Mouse (Mus musculus) embryonic facial prominence, embryonic 14.5 days (tissue): ENCODE measurements around the gene Rcor2. TPM values are rescaled to one million over a fixed set of nuclear protein-coding genes. Genes with fewer than 3 reads are reported as not detected.
A peak's percentile ranks its signal among the peaks of the same experiment; 100 is the strongest.

ENCODE experiments used
- ATAC-seq: fragments of 200-750 bp; cut with Nextera tagmentation; 2 replicates; pipeline ENCODE4 v1.8.0; 2017; ENCODE audit warnings: low read depth, moderate number of reproducible peaks, moderate TSS enrichment
- DNase-seq: peaks from one replicate; pipeline ENCODE4 v3.0.0-alpha.2; 2015; ENCODE audit warnings: low spot score
- H3K27ac ChIP-seq: fragments of 300-500 bp; sonication (generic); replicated peaks from 2 replicates; pipeline ENCODE4 v1.5.1; 2014; ENCODE audit warnings: low read depth, mild to moderate bottlenecking, low read length, moderate library complexity
- H3K27me3 ChIP-seq: fragments of 300-500 bp; sonication (generic); replicated peaks from 2 replicates; pipeline ENCODE4 v1.6.1; 2014; ENCODE audit warnings: low read length; ENCODE audit not compliant: control insufficient read depth, insufficient read depth
- H3K36me3 ChIP-seq: fragments of 300-500 bp; sonication (generic); 2 replicates; pipeline ENCODE4 v1.6.1; 2014; ENCODE audit warnings: low read length, mixed read lengths; ENCODE audit not compliant: control insufficient read depth, insufficient read depth
- H3K4me1 ChIP-seq: fragments of 300-500 bp; sonication (generic); 2 replicates; pipeline ENCODE4 v1.6.1; 2014; ENCODE audit warnings: antibody characterized with exemption, low read length; ENCODE audit not compliant: control insufficient read depth, insufficient read depth
- H3K4me2 ChIP-seq: fragments of 300-500 bp; sonication (generic); 2 replicates; pipeline ENCODE4 v1.6.1; 2014; ENCODE audit warnings: low read depth, mild to moderate bottlenecking, low read length, moderate library complexity, mixed read lengths
- H3K4me3 ChIP-seq: fragments of 300-500 bp; sonication (generic); 2 replicates; pipeline ENCODE4 v1.5.1; 2014; ENCODE audit warnings: low read depth, mild to moderate bottlenecking, low read length
- H3K9ac ChIP-seq: fragments of 300-500 bp; sonication (generic); 2 replicates; pipeline ENCODE4 v1.6.1; 2014; ENCODE audit warnings: low read depth, mild to moderate bottlenecking, low read length, moderate library complexity, mixed read lengths
- H3K9me3 ChIP-seq: fragments of 300-500 bp; sonication (generic); 2 replicates; pipeline ENCODE4 v1.6.1; 2016; ENCODE audit warnings: low read length; ENCODE audit not compliant: control insufficient read depth
- WGBS: fragments of 180-500 bp; shearing (Covaris S2); extraction: QIAGEN DNeasy Blood & Tissue Kit; methylation state at CpG from one replicate; pipeline ENCODE4 v1.1.7; 2014; 5-methylcytosine and 5-hydroxymethylcytosine counted together
- polyA plus RNA-seq: library from polyadenylated mRNA; unstranded; fragments of >200 nt; fragmentation: Nextera tagmentation; extraction: Ambion mirVana; gene quantifications from 2 replicates; pipeline ENCODE4 v1.2.1, GENCODE M21; 2014

Gene Rcor2
- polyA plus RNA-seq, 1 experiment from 2014 or later, result 10.8 TPM

DNA sequence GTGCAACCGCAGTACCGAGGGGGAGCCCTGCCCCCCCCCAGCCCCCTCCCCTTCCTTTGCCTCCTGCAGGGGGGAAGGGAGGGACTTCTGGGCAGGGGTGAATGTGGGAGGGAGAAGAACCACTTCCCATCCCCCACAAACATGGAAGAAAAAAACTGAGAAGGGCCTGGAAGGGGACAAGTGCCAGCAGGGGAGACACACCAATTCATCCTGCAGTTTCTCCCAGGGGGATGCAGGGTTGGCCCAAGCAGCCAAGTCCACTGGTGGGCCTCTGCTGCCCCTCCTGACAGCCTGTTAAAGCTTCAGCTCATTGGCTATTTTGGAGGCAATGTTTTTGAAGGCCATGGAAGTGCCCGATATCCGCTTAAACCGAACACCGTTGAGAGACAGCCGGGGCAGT lies 9.7 kb downstream of the Rcor2 start:
- Histone ChIP-seq H3K4me2 (no peak overlapping the region), H3K27ac (peak overlapping the region; percentile 61; the same call in 1 of the 2 replicates), H3K4me1 (peaks cover 17% of the 10 kb centered on the region), H3K9me3 (no peaks in the 10 kb centered on the region), H3K36me3 (peaks cover 95% of the 10 kb centered on the region), H3K27me3 (no peaks in the 10 kb centered on the region), H3K4me3 (no peak overlapping the region), H3K9ac (no peak overlapping the region)
- DNase-seq, result no peak
- no peak for ATAC-seq
- 61% methylated on average over 6 of the region's 7 CpGs for WGBS

- no peak for DNase-seq
- no peaks in the 10 kb centered on the region for H3K9me3 ChIP-seq
- no peak overlapping the region for H3K27ac ChIP-seq
- no peaks in the 10 kb centered on the region for H3K27me3 ChIP-seq
- no peak overlapping the region for H3K4me2 ChIP-seq
- 82% methylated on average over 6 of the region's 6 CpGs for WGBS
- H3K4me1 ChIP-seq, result peaks cover 17% of the 10 kb centered on the region
- H3K9ac ChIP-seq, result 0 out of 2 replicates have a peak overlapping the region, but pooled peaks have one; percentile 30
- H3K4me3 ChIP-seq, result no peak overlapping the region
- H3K36me3 ChIP-seq, result peaks cover 95% of the 10 kb centered on the region
- no peak for ATAC-seq
These were observed 11.2 kb downstream of the Rcor2 start for GRCm38 (mm10) chr19:7278200-7278906.

DNA sequence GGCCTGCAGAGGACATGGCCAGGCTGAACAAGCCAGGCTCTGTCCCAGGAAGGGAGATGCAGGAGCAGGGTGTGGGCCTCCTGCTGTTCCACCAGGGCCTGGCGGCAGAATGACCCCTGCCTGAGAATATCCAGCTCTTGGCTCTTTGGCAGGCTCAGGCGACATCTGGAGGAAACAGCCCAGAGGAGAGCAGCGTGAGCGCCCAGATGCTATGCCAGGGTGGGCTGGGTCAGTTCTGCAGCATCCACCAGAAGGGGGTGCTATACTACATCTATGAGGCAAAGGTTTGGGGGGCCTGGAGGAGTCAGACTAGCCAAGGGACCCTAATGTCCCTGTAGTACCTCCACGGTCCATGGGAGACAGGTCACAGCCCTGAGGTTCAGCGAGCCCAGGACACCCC lies 12.0 kb downstream of the Rcor2 start:
- no peaks in the 10 kb centered on the region for H3K27me3 ChIP-seq
- no peaks in the 10 kb centered on the region for H3K9me3 ChIP-seq
- no peak overlapping the region for H3K27ac ChIP-seq
- no peak overlapping the region for H3K4me3 ChIP-seq
- no peak overlapping the region for H3K4me2 ChIP-seq
- peak; percentile 35 for ATAC-seq
- WGBS, result 31% methylated on average over 6 of the region's 6 CpGs
- H3K9ac ChIP-seq, result 0 out of 2 replicates have a peak overlapping the region, but pooled peaks have one; percentile 30
- peak; percentile 76 for DNase-seq
- peaks cover 92% of the 10 kb centered on the region for H3K36me3 ChIP-seq
- H3K4me1 ChIP-seq, result peaks cover 17% of the 10 kb centered on the region

DNA sequence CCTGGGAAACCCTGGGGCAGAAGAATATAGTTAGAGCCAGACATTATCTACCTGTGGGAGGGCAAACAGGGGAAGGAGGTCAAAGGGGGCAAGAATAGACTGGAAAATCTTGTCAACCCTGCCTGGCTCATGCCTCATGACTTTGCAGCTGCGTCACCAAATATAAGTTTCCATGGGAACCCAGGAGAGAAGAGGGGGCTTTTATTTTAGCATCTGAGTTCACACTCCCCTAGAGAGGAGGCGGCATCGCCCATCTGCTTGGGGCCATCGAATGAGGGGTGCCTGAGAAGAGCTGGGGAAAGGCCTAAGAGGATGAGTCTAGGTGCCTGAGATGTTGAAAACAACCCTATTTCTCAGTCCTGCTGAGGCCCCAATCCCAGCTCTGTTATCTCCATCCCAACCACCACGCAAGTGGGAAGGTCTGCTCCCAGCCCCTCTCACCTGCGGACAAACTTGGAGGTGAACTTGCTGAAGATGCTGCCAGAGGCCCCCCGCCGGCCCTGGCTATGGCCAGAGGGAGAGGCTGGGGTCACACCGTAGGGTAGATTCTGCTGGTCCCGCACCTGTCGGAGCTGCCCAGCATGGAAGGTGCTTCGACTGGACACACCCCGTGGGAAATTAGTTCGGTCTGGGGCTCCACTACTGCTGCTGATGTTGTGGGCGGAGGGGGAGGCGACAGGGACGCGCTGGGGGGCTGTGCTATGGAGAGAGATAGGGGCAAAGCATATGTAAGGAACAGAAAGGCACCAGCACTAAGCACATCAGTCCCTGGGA lies 13.6 kb downstream of the Rcor2 start:
- no peaks in the 10 kb centered on the region for H3K27me3 ChIP-seq
- H3K4me1 ChIP-seq, result 0 out of 2 replicates have a peak, but pooled peaks cover 4% of the 10 kb centered on the region
- ATAC-seq (no peak), DNase-seq (no peak)
- H3K9me3 ChIP-seq, result no peaks in the 10 kb centered on the region
- H3K4me2 ChIP-seq, result no peak overlapping the region
- no peak overlapping the region for H3K9ac ChIP-seq
- H3K27ac ChIP-seq, result 0 out of 2 replicates have a peak overlapping the region, but pooled peaks have one; percentile 15
- H3K4me3 ChIP-seq, result no peak overlapping the region
- WGBS, result 91% methylated on average over 18 of the region's 18 CpGs
- H3K36me3 ChIP-seq, result peaks cover 92% of the 10 kb centered on the region

GRCm38 (mm10) chr19:7286563-7287315 lies 19.6 kb downstream of the Rcor2 start:
- 89% methylated on average over 12 of the region's 12 CpGs for WGBS

GRCm38 (mm10) chr19:7288288-7288687 lies 21.2 kb downstream of the Rcor2 start:
- WGBS, result 73% methylated on average over 3 of the region's 3 CpGs
- H3K4me1 ChIP-seq, result peaks cover 7% of the 10 kb centered on the region; the same call in 1 of the 2 replicates
- H3K36me3 ChIP-seq, result peaks cover 48% of the 10 kb centered on the region
- H3K27ac ChIP-seq, result no peak overlapping the region
- no peak overlapping the region for H3K4me3 ChIP-seq
- no peaks in the 10 kb centered on the region for H3K9me3 ChIP-seq
- H3K27me3 ChIP-seq, result no peaks in the 10 kb centered on the region
- ATAC-seq, result no peak
- H3K4me2 ChIP-seq, result no peak overlapping the region
- no peak for DNase-seq
- no peak overlapping the region for H3K9ac ChIP-seq

More at GRCm38 (mm10) chr19:7286563-7287315, 19.6 kb downstream of the Rcor2 start:
- no peaks in the 10 kb centered on the region for H3K4me1 ChIP-seq
- no peak overlapping the region for H3K9ac ChIP-seq
- DNase-seq, result no peak
- H3K4me3 ChIP-seq, result no peak overlapping the region
- no peaks in the 10 kb centered on the region for H3K9me3 ChIP-seq
- no peak for ATAC-seq
- no peaks in the 10 kb centered on the region for H3K27me3 ChIP-seq
- H3K36me3 ChIP-seq, result peaks cover 64% of the 10 kb centered on the region
- no peak overlapping the region for H3K4me2 ChIP-seq
- H3K27ac ChIP-seq, result no peak overlapping the region

DNA sequence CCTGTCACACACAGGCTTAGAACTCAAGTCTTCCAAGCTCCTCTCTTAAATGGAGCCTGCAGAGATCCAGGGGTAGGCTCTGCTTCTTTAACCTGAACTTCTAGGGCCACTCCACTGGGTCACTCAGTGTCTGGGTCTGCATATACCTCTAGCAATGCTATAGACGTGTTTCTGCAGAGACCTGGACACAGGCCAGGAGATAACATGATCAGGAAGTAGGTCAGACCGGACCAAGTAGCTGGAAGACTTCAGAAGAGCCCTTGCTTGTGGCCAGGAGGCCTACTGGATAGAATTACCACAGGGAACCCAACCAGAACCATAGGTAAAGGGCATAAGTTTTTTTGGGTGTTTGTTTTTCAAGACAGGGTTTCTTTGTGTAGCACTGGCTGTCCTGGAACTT lies 22.6 kb downstream of the Rcor2 start:
- DNase-seq, result no peak
- Histone ChIP-seq H3K9me3 (no peaks in the 10 kb centered on the region), H3K36me3 (peaks cover 37% of the 10 kb centered on the region), H3K4me2 (no peak overlapping the region), H3K4me1 (peaks cover 15% of the 10 kb centered on the region; the same call in 1 of the 2 replicates), H3K27ac (no peak overlapping the region), H3K27me3 (no peaks in the 10 kb centered on the region), H3K9ac (no peak overlapping the region), H3K4me3 (no peak overlapping the region)
- no peak for ATAC-seq
- WGBS, result 58% methylated on average over 2 of the region's 2 CpGs

- DNase-seq (no peak), ATAC-seq (no peak; the same call in 1 of the 2 replicates)
- Histone ChIP-seq H3K36me3 (peaks cover 13% of the 10 kb centered on the region), H3K9ac (no peak overlapping the region), H3K27ac (0 out of 2 replicates have a peak overlapping the region, but pooled peaks have one; percentile 29), H3K4me2 (no peak overlapping the region), H3K4me3 (no peak overlapping the region), H3K9me3 (no peaks in the 10 kb centered on the region), H3K4me1 (peaks cover 26% of the 10 kb centered on the region), H3K27me3 (no peaks in the 10 kb centered on the region)
- WGBS, result 70% methylated on average over 7 of the region's 7 CpGs
These were observed 25.0 kb downstream of the Rcor2 start for GRCm38 (mm10) chr19:7291958-7292709.
